Mouse (Mus musculus): ENCODE measurements around the gene Gpa33.
A peak's percentile ranks its signal among the peaks of the same experiment; 100 is the strongest.

Gpa33 gene

DNA sequence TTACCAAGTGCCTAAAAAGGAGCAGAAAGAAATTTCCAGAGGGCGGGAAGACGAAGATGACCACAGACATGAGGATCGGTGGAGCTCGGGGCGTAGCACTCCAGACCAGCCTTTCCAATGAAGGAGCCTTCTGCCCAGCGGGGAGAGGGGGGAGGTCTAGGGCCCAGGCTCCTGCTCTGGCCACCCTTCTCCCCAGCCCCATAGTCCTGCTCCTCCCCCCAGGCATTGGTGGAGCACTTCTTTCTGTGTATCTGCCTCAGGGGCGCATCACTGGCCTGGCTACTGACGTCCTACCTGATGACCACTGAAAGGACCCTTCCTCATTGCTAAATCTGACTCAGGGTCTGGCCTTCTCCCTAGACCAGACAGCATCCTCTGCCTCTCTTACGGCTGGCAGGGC lies 35.1 kb downstream of the Gpa33 start:
- DNase-seq (ENCODE audit: low spot score in 2 of 2): no peak

DNA sequence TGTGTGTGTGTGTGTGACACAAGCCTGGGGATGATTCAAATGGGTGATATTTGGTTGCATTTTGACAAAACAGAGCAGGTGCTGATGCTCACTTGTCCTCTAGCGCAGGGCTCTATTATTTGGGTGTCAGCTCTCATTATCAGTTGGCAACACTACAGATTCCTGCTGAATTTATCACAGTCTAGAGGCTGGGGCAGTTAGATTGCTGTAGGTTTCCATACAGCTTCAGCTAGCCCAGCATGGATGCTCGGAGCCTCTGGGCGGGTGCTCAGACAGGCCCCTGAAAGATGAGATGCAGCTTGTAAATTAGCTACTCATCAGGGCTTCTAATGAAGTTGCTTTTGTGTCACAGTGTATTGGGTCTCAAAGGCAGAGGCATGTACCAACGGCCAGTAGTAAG lies 37.4 kb downstream of the Gpa33 start:
- no peak for DNase-seq (ENCODE audit: low spot score in 2 of 2)

DNA sequence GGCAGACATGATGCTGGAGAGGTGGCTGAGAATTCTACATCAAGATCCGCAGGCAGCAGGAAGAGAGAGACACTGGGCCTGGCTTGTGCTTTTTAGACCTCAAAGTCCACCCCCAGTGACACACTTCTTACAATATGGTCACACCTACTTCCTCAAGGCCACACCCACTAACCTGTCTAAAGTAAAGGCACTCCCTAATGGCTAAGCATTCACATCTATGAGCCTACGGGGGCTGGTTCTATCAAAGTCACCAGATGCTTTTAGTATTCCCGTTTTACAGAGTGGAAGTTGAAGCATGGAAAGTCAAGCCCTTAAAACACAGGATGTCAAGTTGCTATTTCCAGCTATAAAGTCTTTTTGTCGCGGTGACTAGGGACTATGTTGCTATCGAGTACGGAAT lies 38.0 kb downstream of the Gpa33 start:
- DNase-seq (ENCODE audit: low spot score in 2 of 2): no peak

DNA sequence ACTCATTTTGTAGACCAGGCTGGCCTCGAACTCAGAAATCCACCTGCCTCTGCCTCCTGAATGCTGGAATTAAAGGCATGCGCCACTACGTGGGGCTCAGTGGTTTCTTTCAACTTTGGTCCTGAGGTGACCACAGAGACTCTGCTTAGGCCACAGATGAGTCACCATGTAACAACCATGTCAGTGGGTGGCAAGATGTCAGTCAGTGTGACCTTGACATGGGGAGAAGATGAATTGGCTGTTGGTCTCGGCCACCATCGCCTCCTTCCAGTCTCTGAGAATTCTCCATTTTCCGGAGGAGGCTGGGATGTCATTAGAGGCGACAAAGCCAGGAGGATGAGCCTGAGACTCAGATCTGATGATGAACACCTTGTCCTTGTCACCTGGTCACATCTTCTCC lies 39.7 kb downstream of the Gpa33 start:
- DNase-seq (ENCODE audit: low spot score in 2 of 2): no peak

DNA sequence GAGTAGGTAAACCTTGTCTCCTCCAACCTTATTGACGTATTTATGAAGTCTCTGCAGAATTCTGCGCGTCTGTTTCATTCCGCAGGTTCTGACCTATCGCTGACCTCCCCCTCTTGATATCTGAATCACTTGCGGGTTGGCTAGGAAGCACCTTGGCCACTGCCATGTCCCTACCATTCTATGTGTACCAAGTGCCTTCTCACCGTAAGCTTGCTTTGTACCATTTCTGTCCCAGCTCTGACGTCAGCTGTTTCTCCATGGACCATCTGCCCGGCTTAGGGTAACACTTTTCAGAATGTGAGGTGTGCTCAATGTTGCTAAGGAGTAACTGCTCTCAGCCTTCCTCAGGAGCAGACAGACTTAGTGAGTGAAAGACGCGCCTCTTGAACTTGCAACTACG lies 40.8 kb downstream of the Gpa33 start:
- DNase-seq (ENCODE audit: low spot score in 2 of 2): peak in 1 of 2 experiments; percentile 44

DNA sequence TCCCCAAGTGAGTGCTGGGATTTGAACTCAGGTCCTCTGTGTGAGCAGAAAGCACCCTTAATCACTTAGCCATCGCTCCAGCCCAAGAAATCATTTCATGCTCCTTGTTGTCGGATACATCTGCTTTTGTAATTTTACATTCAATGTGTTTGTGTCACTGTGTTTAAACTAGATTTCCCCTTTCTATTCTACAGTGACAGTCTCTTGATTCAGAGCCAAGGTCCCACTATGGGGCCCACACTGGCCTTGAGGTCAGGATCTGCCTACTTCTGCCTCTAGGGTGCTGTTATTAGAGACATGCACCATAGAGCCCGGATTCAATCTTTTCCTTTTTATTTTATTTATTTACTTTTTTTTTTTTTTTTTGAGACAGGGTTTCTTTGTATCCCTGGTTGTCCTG lies 43.0 kb downstream of the Gpa33 start:
- peak; percentile 4 to 34 for DNase-seq (ENCODE audit: low spot score in 2 of 2)

DNA sequence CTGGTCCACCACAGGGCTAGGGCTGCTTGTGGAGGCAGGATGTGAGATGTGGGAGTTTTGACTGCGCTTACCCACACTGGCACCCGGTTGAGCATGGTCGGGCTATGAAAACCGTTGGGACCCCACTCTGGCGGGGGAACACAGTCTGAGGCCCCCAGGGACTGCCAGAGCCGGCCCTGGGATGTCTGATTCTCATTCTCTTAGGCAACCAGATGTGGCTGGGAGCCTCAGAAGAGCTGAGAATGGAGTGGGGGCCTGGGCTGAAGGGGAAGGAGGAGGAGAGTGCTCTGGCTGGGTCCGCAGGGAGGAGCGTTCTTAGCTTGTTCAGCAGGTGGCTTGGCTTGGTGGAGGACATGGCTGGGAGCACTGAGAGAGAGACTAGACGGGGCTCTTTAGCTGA lies 43.6 kb downstream of the Gpa33 start:
- peak in 1 of 2 experiments; percentile 55 for DNase-seq (ENCODE audit: low spot score in 2 of 2)

DNA sequence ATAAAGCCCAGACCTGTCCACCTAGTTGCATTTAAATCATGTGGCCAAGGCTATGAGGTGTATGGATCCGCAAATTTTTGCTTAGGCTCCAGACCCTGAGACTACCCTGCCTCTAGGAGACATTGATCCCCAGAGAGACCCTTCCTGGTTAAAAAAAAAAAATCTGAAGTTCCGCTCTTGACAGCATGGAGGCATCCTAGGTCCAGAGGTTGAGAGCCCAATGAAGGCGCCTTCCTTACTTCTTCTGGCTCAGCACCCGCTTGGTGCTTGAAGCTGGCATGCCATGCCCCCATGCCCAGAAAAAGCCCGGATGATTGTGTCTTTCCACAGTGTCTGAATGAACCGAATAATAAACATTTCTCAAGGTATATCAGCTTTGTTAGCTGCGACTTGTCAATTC lies 51.5 kb downstream of the Gpa33 start:
- no peak for DNase-seq (ENCODE audit: low spot score in 2 of 2)

DNA sequence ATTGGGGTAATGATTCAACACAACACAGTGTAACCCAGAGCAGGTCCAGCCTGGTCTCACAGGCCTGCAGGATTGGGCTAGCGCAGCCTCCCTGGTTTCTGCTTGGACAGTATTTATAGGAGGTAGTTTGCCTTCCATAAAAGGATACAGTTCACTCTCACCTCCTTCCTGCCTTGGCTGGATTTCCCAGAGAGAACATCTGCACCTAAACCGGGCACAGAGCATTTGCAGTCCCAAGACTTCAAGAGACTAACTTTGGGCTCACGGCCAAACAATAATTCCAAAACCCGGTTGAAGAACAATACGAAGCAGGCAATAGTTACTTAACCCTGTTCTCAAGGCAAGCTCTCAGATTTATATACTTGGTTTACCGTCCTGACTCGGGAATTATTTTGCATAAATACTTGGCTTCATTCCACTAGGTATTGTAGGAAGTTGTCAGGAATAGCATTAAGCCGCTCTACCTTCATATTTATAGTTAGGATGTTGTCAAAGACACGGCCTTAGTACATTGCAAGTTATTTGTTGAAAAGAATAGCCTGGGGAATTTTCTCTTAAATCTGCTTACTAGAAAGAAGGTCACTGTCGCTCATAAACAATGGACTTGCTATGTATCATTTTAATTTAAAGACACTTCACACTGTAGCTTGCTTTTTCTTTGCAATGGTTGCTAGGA lies 53.1 kb downstream of the Gpa33 start:
- no peak for DNase-seq (ENCODE audit: low spot score in 2 of 2)

DNA sequence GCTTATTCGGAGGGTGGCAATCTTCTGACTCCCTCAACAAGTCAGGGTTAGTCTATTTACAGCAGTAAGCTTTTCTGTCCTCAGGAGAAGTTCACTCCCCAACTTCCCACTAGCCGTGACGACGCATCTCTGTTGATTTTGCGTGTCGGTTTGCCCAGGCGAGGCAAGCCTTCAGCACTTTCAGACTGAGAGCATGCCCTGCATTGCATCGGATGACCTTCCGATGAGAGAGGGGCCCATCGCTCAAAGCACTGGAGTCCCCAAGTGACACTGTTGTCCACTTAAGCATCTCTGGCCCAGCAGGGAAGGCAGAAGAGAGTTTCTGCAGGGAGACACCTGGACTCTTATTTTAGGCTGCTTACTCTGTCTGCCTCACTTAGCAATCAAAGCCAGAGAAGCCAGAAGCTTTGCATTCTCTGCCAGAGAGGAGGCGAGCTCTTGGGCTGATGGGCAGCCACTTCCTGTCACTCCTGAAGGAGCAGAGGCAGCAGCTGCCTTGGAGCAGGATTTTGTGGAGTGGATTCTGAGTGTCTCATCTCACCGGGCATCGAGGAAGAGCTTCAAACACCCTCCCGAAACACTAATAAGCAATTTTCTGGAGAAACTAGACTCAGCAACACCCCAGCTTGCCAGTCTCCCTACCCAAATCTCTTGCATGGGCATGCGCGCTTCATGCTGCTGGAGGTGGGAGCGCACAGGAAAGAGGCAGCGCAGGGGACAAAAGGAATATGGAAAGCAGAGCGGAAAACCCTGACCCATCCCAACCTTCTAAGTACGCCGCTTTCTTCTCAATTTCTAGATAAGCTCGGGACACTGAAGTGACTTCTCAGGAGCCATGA lies 54.6 kb downstream of the Gpa33 start:
- no peak for DNase-seq (ENCODE audit: low spot score in 2 of 2)

DNA sequence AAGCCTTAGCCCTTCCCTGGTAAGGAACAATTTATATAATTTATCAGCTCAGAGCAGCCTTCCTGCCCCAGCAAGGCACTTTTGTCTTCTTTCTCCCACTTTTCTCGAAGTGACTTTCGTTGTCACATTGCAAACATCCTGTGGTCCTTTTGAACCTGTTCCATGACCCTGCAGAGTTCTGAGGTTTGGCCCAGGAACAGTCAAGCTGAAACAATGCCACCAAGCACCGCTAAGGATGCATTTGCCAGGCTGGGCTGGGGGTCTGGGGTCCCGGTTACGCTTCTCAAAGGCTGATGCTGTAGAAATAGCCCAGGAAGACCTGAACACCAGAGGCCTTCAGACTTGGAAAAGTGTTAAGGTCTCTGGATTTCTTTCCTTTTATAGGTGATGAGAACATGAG lies 55.3 kb downstream of the Gpa33 start:
- no peak for DNase-seq (ENCODE audit: low spot score in 2 of 2)

DNA sequence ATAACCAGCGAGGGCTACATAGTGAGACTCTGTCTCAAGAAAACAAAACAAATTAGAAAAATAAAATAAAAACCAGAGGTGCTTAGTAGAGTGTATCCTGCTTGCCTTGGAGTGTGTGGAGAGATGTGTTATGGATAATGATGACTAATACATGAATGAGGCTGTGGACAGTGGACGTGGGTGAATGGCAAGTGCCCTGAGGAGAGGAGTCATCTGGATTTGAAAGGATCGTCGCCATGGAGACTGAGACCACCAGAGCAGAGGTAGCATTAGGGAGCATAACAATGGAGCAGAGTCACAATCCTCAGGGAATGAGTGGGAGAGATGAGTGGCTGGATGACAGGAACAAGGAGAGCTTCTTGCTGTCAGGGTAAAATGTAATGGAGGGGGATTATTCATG lies 59.8 kb downstream of the Gpa33 start:
- DNase-seq (ENCODE audit: low spot score in 2 of 2): no peak

DNA sequence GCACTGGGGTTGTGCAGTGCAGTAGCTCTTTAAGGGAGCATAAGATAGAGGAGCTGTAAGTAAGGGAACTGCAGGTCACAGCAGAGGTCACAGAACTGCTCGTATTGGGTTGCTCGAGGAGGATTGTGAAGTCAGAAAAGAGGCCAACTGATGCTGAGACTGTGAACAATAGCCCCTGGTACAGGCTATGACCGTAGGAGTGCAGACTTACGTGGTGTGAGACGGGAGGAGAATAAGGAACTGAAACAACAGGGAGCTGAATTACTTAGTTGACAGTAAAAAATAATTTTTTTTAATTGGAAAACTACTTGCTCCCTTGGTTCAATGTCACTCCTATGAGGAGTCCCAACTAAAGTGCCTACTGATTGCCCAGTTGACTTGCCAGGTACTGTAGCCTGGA lies 74.1 kb downstream of the Gpa33 start:
- no peak for DNase-seq (ENCODE audit: low spot score in 2 of 2)

DNA sequence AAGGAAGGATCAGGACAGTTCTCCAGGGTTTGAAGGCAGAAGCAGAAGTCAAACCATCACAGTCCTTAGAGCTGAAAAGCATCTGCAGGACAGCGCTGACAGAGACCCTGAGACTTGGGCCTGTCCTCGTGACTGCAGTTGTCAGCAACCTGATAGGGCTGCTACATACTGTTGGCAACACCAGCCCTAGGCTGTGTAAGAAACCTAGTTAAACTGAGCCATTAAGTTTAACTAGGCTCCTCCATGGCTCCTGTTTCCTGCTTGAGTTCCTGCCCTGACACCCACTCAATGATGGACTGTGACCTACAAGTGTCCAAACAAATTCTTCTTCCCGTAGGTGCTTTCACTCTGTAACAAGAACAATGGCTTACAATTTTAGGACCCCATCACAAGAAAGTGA lies 75.1 kb downstream of the Gpa33 start:
- DNase-seq (ENCODE audit: low spot score in 2 of 2): no peak

DNA sequence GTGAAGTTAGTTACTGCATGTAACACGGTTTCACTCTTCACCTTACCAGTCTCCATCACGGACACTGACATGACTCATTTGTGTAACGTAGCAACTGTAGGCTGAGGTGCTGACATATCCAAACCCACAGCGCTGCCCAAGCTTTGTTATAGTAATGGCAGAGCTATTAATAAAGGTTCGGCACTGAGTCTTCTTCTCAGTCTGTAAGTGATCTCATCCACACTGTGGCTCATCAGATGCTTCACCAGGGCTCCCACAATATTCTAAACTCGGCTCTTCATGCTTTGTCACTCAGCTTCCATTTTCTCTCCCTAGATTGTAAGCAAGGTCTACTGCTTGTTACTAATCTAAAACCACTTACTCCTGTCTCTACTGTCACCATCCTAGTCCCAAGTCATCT lies 79.3 kb downstream of the Gpa33 start:
- DNase-seq (ENCODE audit: low spot score in 2 of 2): no peak

DNA sequence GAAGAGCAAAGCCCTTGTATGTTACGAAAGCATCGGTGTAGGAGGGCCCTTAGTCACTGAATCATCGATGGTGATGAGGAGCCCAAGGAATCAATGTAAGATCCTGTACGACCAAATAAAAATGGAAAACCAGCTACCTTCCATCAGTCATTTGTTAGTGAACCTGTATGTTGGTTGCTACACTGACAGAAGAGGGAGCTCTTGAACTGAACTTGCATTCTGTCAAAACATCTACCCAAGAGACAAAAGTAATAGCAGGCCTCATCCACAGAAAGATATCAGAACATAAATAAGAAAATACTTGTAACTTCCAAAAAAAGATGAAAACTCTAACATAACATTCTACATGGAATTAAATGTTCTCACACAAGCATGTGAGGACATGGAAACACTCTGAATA lies 84.1 kb downstream of the Gpa33 start:
- DNase-seq (ENCODE audit: low spot score in 2 of 2): no peak

Measured in spleen, postnatal 4 days (tissue).